Mouse (Mus musculus) liver, adult (tissue): Measurements from ENCODE around the gene Sec14l1.

ENCODE experiments used
- GATA4 ChIP-seq: IDR thresholded peaks from 2 replicates; pipeline ENCODE4 v1.6.1; 2014; ENCODE audit warnings: mild to moderate bottlenecking, low read length; ENCODE audit not compliant: insufficient replicate concordance

The Sec14l1 gene

DNA sequence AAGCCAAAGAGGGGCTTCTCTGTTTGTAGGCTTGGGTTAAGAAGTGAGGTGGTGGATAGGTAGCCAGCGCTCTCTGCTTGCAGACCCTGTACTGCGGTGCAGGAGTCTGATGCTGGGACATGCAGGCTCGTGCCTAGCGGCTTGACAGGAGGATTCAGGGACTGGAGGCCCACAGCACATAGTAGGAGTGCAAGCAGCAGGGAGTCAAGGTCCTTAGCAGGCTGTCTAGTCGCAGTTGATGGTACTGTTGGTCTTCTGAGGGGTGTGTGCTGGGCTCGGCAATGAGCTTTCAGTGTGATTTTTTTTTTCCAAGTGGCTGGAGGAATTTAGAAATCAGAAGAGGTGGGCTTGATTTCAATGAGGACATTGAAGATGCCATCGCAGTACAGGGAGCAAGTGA lies 36.5 kb downstream of the Sec14l1 start:
- TF ChIP-seq GATA4, result no peak

- no peak for TF ChIP-seq GATA4
These were observed 37.6 kb downstream of the Sec14l1 start for GRCm38 (mm10) chr11:117152541-117152940.

DNA sequence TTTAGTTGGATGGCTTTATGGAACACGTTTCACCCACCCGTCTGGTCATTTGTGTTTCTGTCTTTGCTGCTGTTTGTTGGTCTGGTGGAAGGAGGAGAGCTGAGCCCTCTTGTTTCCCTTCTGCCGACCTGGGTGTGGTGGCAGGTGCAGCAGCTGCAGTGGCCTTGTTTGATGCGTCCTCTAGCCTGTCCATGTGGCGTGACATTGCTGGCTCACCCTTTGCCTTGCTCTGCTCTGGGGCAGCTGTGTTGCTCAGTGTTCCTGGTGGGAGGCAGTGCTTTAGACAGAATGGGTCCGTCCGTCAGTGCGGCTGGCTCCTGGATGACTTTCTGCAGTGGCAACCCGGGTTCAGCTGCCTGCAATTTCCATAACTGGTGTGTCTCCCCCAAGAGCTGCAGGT lies 38.6 kb downstream of the Sec14l1 start:
- no peak for TF ChIP-seq GATA4

GRCm38 (mm10) chr11:117154088-117154815 lies 39.3 kb downstream of the Sec14l1 start:
- TF ChIP-seq GATA4, result no peak

- no peak for TF ChIP-seq GATA4
These were observed 41.8 kb downstream of the Sec14l1 start for GRCm38 (mm10) chr11:117156725-117157124.

- TF ChIP-seq GATA4, result no peak
These were observed 43.4 kb downstream of the Sec14l1 start for GRCm38 (mm10) chr11:117158343-117158742.

- TF ChIP-seq GATA4, result no peak
These were observed 44.4 kb downstream of the Sec14l1 start for GRCm38 (mm10) chr11:117159257-117159945.

DNA sequence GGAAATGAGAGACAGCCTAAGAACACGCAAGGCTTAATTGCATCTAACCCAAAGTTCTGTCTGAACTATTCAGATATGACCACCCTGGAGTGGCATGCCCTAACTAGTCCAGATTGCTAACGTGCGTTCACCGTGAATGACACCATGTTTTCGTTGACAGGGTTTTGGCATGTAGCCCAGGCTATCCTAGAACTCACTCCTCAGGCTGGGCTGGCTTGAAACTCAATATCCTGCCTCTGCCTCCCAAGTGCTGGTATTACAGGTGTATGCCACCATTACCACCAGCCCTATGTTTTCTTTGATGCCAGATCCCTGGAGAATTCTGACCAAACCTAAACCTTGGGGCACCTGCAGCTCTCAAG lies 45.0 kb downstream of the Sec14l1 start:
- TF ChIP-seq GATA4, result no peak

- no peak for TF ChIP-seq GATA4
These were observed 45.8 kb downstream of the Sec14l1 start for GRCm38 (mm10) chr11:117160791-117161190.

GRCm38 (mm10) chr11:117161574-117161973 lies 46.6 kb downstream of the Sec14l1 start:
- no peak for TF ChIP-seq GATA4

DNA sequence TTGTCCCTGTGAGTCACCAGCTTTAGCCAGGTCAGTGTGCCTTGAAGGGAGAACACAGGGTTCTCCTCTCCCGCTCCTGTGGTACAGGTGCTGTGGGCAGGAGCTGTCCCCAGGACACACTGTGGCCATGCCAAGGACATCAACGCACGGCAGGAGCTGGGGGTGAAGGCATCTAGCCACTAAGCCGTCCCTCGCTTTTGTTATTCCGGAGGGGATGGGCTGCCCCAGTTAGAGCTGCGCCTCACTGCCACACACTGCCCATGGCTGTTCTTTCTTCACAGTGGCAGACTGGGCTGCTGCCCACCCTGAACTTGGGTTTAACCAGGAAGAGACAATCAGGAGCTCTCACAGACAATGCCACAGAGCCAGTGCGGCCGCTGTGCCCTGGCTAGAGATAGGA lies 48.1 kb downstream of the Sec14l1 start:
- no peak for TF ChIP-seq GATA4

DNA sequence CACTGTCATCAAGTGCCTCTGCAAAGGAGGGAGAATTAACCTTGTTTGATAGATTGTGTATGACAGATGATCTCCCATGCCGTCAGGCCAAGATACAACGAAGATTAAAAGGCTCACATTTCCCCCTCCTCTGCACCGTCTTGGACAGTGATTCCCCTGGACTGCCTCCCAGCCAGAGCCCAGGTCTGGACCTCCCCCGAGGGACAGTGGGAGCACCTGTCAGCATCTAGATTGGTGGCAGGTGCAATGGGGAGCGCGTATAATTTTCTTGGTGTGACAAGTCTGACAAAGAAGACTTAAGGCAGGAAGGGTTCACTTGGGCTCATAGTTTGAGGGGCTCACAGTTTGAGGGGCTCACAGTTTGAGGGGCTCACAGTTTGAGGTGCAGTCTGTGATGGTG lies 48.8 kb downstream of the Sec14l1 start:
- TF ChIP-seq GATA4, result no peak

DNA sequence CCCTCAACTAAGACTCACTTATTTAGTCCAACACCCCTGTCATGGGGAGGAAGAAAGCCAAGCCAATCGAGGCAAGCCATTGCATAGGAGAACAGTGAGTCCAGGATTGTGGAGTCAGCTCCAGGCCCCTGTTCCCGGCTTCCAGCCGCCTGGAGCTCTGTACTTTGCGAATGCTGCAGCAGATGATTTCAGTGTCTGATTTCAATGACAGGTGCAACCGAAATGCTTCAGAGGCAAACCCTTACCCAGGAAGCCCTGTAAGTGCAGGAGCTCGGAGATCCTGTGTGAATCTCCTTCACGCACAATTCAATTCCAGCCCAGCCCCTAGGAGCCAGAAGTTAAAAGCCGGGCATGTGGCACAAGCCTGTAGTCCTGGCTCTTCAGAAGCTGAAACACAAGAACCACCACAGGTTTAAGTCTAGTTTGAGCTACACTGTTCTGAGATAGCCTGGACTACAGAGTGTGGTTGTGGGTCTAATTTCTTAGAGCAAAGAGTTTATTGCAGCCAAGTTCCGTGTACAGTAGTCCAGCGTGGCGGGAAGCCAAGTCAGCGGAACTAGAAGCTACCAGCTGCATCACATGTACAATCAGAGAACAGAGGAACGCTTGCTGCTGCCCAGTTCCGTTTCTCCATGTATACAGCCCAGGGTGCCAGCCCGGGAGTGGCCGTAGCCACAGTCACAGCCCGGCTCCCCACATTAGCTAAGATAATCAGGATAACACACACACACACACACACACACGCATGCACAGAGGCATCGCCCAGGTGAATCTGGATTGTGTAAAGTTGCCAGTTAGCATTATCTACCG lies 53.5 kb downstream of the Sec14l1 start:
- TF ChIP-seq GATA4, result no peak

DNA sequence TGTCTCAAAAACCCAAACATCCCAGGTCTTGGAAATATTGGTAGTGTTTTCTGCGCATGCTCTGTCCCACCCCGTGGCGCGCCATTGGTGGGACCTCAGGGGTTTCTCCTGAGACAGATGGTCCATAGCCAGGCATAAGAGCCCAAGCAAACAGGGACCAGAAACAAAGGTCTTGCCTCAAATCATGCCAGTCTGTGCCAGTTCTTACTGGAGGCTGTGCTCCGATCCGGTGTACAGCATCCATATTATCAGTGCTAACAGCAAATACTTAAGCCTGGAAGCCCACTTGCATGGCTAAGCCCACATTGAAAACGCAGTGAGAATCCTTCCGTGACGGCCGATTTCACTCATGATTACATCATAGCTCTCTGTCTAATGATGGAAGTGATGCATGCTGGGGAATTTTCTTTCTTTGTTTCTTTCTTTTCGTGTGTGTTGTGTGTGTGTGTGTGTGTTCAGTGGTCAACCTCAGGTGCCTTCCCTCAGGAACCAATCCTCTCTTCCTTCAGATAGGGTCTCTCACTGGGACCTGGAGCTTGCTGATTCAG lies 54.2 kb downstream of the Sec14l1 start:
- no peak for TF ChIP-seq GATA4

DNA sequence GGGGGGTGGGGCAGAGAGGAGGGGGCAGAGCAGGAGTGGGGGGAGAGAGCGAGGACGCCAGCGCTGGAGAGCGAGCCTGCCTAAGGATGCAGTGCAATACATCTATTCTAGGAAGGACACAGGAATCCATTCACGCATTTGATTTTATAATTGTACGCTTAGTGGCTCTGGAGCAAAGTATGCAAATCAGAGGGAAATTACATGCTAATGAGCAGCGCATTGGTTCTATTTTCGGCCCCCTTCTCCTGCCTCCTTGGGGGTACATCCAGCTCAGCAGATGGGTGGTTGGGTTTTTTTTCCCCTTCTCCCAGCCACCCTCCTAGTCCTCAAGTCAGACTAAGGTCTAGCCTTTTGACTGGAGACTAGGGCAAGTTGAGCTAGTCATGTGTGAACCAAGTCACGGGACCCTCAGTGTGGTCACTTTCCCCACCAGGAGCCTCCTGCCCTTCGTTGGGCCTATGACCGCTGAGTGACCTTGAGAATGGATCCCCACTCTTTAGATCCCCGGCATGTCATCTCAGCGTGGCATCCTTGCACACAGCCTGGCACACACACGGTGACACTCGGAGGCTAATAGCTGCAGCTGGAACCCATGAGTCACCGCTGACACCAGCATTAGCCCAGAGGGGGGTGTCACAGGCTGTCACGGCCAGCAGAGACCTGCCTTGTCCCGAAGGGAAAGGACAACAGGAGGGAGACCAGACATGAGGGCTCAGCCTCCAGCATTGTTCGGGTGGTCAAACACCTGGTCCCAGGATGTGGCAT lies 55.0 kb downstream of the Sec14l1 start:
- TF ChIP-seq GATA4, result no peak

DNA sequence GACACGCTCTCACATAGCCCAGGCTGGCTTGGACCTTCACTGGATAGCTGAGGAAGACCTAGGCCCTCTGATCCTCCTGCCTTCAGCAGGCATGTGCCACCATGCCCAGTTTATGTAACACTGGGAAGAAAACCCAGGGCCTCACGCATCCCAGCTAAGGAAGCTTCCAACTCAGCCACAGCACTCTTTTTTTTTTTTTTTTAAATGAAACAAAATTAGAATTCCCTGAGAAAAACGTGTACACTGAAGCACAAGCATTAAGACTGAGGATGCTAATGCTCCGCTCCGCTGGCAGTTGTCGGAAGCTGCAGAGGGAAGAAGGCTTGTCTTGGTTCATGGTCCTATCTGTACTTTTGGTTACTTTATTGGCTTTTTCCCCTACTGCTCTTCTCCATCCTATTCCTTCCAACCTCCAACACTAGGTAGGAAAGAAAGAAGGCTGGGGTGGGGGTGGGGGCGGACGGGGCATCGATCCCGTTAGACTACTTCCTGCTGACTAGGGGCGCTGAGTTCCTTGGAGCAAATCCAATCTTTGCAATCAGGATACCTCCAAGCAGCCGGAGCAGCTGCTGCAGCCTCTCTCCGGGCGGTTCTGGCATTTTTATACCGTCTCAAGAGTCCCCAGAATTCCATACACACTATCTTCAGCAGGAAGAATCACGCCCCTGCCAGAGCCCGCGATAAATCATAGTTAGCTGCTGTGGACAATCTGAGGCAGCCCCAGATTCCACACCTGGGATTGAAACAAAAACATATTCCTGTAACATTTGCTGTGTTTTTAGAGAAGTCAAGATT lies 59.3 kb downstream of the Sec14l1 start:
- TF ChIP-seq GATA4, result no peak
